Mouse (Mus musculus): Measurements from ENCODE around the gene Basp1. TPM values are rescaled to one million over a fixed set of nuclear protein-coding genes. Genes with fewer than 3 reads are reported as not detected.

Gene Basp1
- total and polyA plus RNA-seq, 3 experiments: 0.04 to 2.5 (median 1.6) TPM

- Histone ChIP-seq H3K79me2 (replicated peaks; ENCODE audit: control insufficient read depth, extremely low read depth, insufficient read depth, poor library complexity, severe bottlenecking) (no peaks in the 10 kb centered on the region), H3K4me1 (ENCODE audit: control insufficient read depth in 1 of 2, insufficient read depth in 2 of 2) (peaks cover 0 to 34% of the 10 kb centered on the region in 2 experiments; a peak in 2 of 4 replicates), H3K4me3 (replicated peaks in 1 of 3; ENCODE audit: low read depth in 2 of 3, low read length in 2 of 3, poor library complexity in 1 of 3) (no peak overlapping the region), H3K27ac (ENCODE audit: insufficient read depth, low read depth) (no peak overlapping the region), H3K36me3 (replicated peaks in 1 of 2; ENCODE audit: control insufficient read depth in 1 of 2, insufficient read depth in 1 of 2, low read length in 1 of 2) (no peaks in the 10 kb centered on the region), H3K27me3 (replicated peaks) (no peaks in the 10 kb centered on the region), H3K9me3 (replicated peaks; ENCODE audit: low read length) (no peaks in the 10 kb centered on the region), H3K9ac (ENCODE audit: insufficient read depth, low read depth) (no peak overlapping the region), H3K4me2 (ENCODE audit: insufficient read depth, low read depth, poor library complexity, severe bottlenecking) (no peak overlapping the region)
- dilution Hi-C loops (cut with MboI; ENCODE audit: extremely low pct_ligation_motif_present, extremely low pct_unique_long_range_greater_than_20kb, low sequenced_read_pairs): no loop called here
- no peak for TF ChIP-seq ELF1 (IDR thresholded peaks at IDR 0.05; ENCODE audit: low read depth, low read length)
- TF ChIP-seq TCF12 (IDR thresholded peaks at IDR 0.05; ENCODE audit: low read depth, low read length): no peak
- TF ChIP-seq RCOR1 (conservative IDR thresholded peaks at IDR 0.05; ENCODE audit: low read depth, low read length): no peak
- no peak for TF ChIP-seq E2F4 (IDR thresholded peaks at IDR 0.05; ENCODE audit: insufficient replicate concordance, low read depth, low read length)
- in situ Hi-C loops (cut with MboI; ENCODE audit: low pct_ligation_motif_present, low pct_unique_long_range_greater_than_20kb, low sequenced_read_pairs): loop anchor here (25.0 kb wide), 1 partner anchor 180 kb away; the partner anchor contains the start of gene Myo10
- no peak for DNase-seq (ENCODE audit: extremely low read depth)
Observed at GRCm38 (mm10) chr15:25432341-25432740, 18.8 kb upstream of the Basp1 start.

DNA sequence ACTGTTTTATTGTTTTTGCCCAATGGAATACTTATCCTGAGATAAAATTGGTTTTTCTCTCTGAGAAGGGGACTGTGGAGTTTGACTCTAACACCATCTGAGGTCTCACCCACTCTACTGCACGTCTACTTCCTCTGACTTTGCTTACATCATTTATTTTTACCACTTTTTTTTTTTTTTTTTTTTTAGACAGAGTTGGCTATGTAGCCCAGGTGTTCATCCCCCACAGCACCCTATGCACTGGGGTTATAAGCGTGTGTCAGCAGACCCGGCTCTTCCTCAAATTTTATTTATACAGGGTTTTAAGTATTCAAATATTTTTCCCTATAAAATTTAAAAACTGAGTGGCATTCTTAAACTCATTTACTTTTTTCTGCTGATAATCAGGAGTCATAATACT is 16.6 kb upstream of the Basp1 start:
- Histone ChIP-seq H3K27me3 (replicated peaks) (no peaks in the 10 kb centered on the region), H3K9me3 (replicated peaks; ENCODE audit: low read length) (no peaks in the 10 kb centered on the region), H3K36me3 (replicated peaks in 1 of 2; ENCODE audit: control insufficient read depth in 1 of 2, insufficient read depth in 1 of 2, low read length in 1 of 2) (no peaks in the 10 kb centered on the region), H3K4me3 (replicated peaks in 1 of 3; ENCODE audit: low read depth in 2 of 3, low read length in 2 of 3, poor library complexity in 1 of 3) (no peak overlapping the region), H3K79me2 (replicated peaks; ENCODE audit: control insufficient read depth, extremely low read depth, insufficient read depth, poor library complexity, severe bottlenecking) (no peaks in the 10 kb centered on the region), H3K4me1 (ENCODE audit: control insufficient read depth in 1 of 2, insufficient read depth in 2 of 2) (peaks cover 0 to 44% of the 10 kb centered on the region in 2 experiments; a peak in 2 of 4 replicates), H3K27ac (ENCODE audit: insufficient read depth, low read depth) (no peak overlapping the region), H3K9ac (ENCODE audit: insufficient read depth, low read depth) (no peak overlapping the region), H3K4me2 (ENCODE audit: insufficient read depth, low read depth, poor library complexity, severe bottlenecking) (no peak overlapping the region)
- TF ChIP-seq ZNF384 (IDR thresholded peaks at IDR 0.05; ENCODE audit: low read depth, low read length): peak; percentile 83
- no peak for TF ChIP-seq TBP (conservative IDR thresholded peaks at IDR 0.05; ENCODE audit: low read depth, low read length)
- DNase-seq (ENCODE audit: extremely low read depth): no peak
- dilution Hi-C loops (cut with MboI; ENCODE audit: extremely low pct_ligation_motif_present, extremely low pct_unique_long_range_greater_than_20kb, low sequenced_read_pairs): no loop called here
- in situ Hi-C loops (cut with MboI; ENCODE audit: low pct_ligation_motif_present, low pct_unique_long_range_greater_than_20kb, low sequenced_read_pairs): loop anchor here (25.0 kb wide), 1 partner anchor 182 kb away; the partner anchor contains the start of gene Myo10

DNA sequence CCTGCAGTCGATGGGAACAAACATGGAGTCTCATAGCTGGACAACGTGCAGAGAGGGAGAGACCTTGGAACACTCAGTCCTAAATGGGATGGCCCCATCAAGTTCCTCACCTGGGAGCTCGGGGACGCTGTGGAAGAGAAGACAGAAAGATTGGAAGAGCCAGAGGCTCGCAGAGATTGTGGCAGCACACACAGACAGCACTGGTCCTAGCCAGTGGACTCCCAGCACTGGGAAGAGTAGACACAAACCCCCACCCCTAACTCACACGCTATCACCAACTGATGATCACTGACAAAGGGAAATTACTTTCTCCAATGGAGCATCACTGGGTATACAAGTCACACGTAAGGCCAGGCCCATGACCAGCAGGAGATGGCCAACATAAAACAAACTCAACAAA is 15.4 kb upstream of the Basp1 start:
- Histone ChIP-seq H3K9ac (ENCODE audit: insufficient read depth, low read depth) (no peak overlapping the region), H3K4me1 (ENCODE audit: control insufficient read depth in 1 of 2, insufficient read depth in 2 of 2) (peaks cover 0 to 32% of the 10 kb centered on the region in 2 experiments; a peak in 2 of 4 replicates), H3K4me3 (replicated peaks in 1 of 3; ENCODE audit: low read depth in 2 of 3, low read length in 2 of 3, poor library complexity in 1 of 3) (no peak overlapping the region), H3K4me2 (ENCODE audit: insufficient read depth, low read depth, poor library complexity, severe bottlenecking) (no peak overlapping the region), H3K27ac (ENCODE audit: insufficient read depth, low read depth) (no peak overlapping the region), H3K36me3 (replicated peaks in 1 of 2; ENCODE audit: control insufficient read depth in 1 of 2, insufficient read depth in 1 of 2, low read length in 1 of 2) (no peaks in the 10 kb centered on the region), H3K9me3 (replicated peaks; ENCODE audit: low read length) (no peaks in the 10 kb centered on the region), H3K27me3 (replicated peaks) (no peaks in the 10 kb centered on the region), H3K79me2 (replicated peaks; ENCODE audit: control insufficient read depth, extremely low read depth, insufficient read depth, poor library complexity, severe bottlenecking) (no peaks in the 10 kb centered on the region)
- in situ Hi-C loops (cut with MboI; ENCODE audit: low pct_ligation_motif_present, low pct_unique_long_range_greater_than_20kb, low sequenced_read_pairs) (loop anchor here (25.0 kb wide), 1 partner anchor 183 kb away; the partner anchor contains the start of gene Myo10), dilution Hi-C loops (cut with MboI; ENCODE audit: extremely low pct_ligation_motif_present, extremely low pct_unique_long_range_greater_than_20kb, low sequenced_read_pairs) (no loop called here)
- no peak for TF ChIP-seq RAD21 (IDR thresholded peaks at IDR 0.05; ENCODE audit: low read depth, low read length)
- TF ChIP-seq ETS1 (conservative IDR thresholded peaks at IDR 0.05; ENCODE audit: low read depth, low read length): no peak
- TF ChIP-seq CHD2 (IDR thresholded peaks at IDR 0.05; ENCODE audit: low read length): no peak
- TF ChIP-seq ZMIZ1 (IDR thresholded peaks at IDR 0.05; ENCODE audit: low read depth, low read length): no peak
- no peak for TF ChIP-seq KAT2A (IDR thresholded peaks at IDR 0.05; ENCODE audit: insufficient replicate concordance, low read length)
- no peak for TF ChIP-seq EP300 (IDR thresholded peaks at IDR 0.05; ENCODE audit: low read length)
- no peak for TF ChIP-seq MAX (IDR thresholded peaks at IDR 0.05; ENCODE audit: low read length)
- no peak for TF ChIP-seq USF1 (IDR thresholded peaks at IDR 0.05; ENCODE audit: low read depth, low read length)
- TF ChIP-seq MEF2A (IDR thresholded peaks at IDR 0.05; ENCODE audit: borderline replicate concordance, low read depth, low read length): no peak
- TF ChIP-seq MAFK (IDR thresholded peaks at IDR 0.05; ENCODE audit: insufficient replicate concordance, low read length): no peak
- TF ChIP-seq HCFC1 (IDR thresholded peaks at IDR 0.05; ENCODE audit: low read depth, low read length): no peak
- no peak for TF ChIP-seq NELFE (IDR thresholded peaks at IDR 0.05; ENCODE audit: low read depth, low read length)
- TF ChIP-seq ZKSCAN1 (IDR thresholded peaks at IDR 0.05; ENCODE audit: borderline replicate concordance, low read depth, low read length): no peak
- no peak for TF ChIP-seq BHLHE40 (IDR thresholded peaks at IDR 0.05; ENCODE audit: low read depth, low read length)
- TF ChIP-seq MAZ (IDR thresholded peaks at IDR 0.05; ENCODE audit: low read depth, low read length): no peak
- no peak for TF ChIP-seq SIN3A (IDR thresholded peaks at IDR 0.05; ENCODE audit: low read length)
- TF ChIP-seq USF2 (conservative IDR thresholded peaks at IDR 0.05; ENCODE audit: low read depth, low read length): no peak
- no peak for DNase-seq (ENCODE audit: extremely low read depth)

Data from CH12.LX (cell line).